Mouse (Mus musculus) liver, embryonic 12.5 days (tissue): ENCODE measurements around the gene Ube2l3. TPM values are rescaled to one million over a fixed set of nuclear protein-coding genes. Genes with fewer than 3 reads are reported as not detected.

Experiments used
- ATAC-seq: fragments of 200-750 bp; cut with Nextera tagmentation; 2 replicates; pipeline ENCODE4 v1.8.0; 2017; ENCODE audit warnings: moderate number of reproducible peaks, mild to moderate bottlenecking, moderate library complexity
- H3K27ac ChIP-seq: fragments of 300-500 bp; sonication (generic); 2 replicates; pipeline ENCODE4 v1.5.1; 2016; ENCODE audit warnings: mild to moderate bottlenecking
- H3K27me3 ChIP-seq: fragments of 300-500 bp; sonication (generic); replicated peaks from 2 replicates; pipeline ENCODE4 v1.6.1; 2016; ENCODE audit warnings: mild to moderate bottlenecking, moderate library complexity
- H3K36me3 ChIP-seq: fragments of 300-500 bp; sonication (generic); 2 replicates; pipeline ENCODE4 v1.6.1; 2016; ENCODE audit warnings: mild to moderate bottlenecking, moderate library complexity
- H3K4me1 ChIP-seq: fragments of 300-500 bp; sonication (generic); 2 replicates; pipeline ENCODE4 v1.6.1; 2016
- H3K4me2 ChIP-seq: fragments of 300-500 bp; sonication (generic); 2 replicates; pipeline ENCODE4 v1.6.1; 2016; ENCODE audit warnings: mild to moderate bottlenecking, moderate library complexity
- H3K4me3 ChIP-seq: fragments of 300-500 bp; sonication (generic); 2 replicates; pipeline ENCODE4 v1.5.1; 2016; ENCODE audit warnings: mild to moderate bottlenecking, moderate library complexity
- H3K9ac ChIP-seq: fragments of 300-500 bp; sonication (generic); 2 replicates; pipeline ENCODE4 v1.6.1; 2016; ENCODE audit warnings: mild to moderate bottlenecking, moderate library complexity
- H3K9me3 ChIP-seq: fragments of 300-500 bp; sonication (generic); replicated peaks from 2 replicates; pipeline ENCODE4 v1.6.1; 2016; ENCODE audit warnings: mild to moderate bottlenecking, moderate library complexity
- WGBS: fragments of 180-500 bp; shearing (Covaris S2); methylation state at CpG from one replicate; pipeline ENCODE4 v1.1.7; 2016; ENCODE audit not compliant: insufficient replicate concordance; 5-methylcytosine and 5-hydroxymethylcytosine counted together
- polyA plus RNA-seq: library from polyadenylated mRNA; unstranded; fragments of >200 nt; fragmentation: Nextera tagmentation; extraction: Ambion mirVana; gene quantifications from 2 replicates; pipeline ENCODE4 v1.2.1, GENCODE M21; 2016

The Ube2l3 gene
- polyA plus RNA-seq, 1 experiment from 2014 or later = 283 TPM

GRCm38 (mm10) chr16:17132089-17132905 lies 70.2 kb downstream of the Ube2l3 start, which contains the start of gene Sdf2l1:
TSS of gene Sdf2l1 (minus strand) at chr16:17132383.
- Histone ChIP-seq H3K9ac (peak within 1 kb of the TSS; percentile 78), H3K4me1 (peaks cover 20% of the 10 kb centered on the region), H3K9me3 (no peaks in the 10 kb centered on the region), H3K4me3 (peak within 1 kb of the TSS; percentile 70), H3K27ac (peak within 1 kb of the TSS; percentile 72), H3K4me2 (peak within 1 kb of the TSS; percentile 99), H3K27me3 (peaks cover 7% of the 10 kb centered on the region; the same call in 1 of the 2 replicates), H3K36me3 (peaks cover 6% of the 10 kb centered on the region; the same call in 1 of the 2 replicates)
- WGBS = under 1% methylated on average over 47 of the region's 47 CpGs
- ATAC-seq = peak; percentile 97

- ATAC-seq = no peak
- H3K9me3 ChIP-seq = no peaks in the 10 kb centered on the region
- peaks cover 7% of the 10 kb centered on the region; the same call in 1 of the 2 replicates for H3K27me3 ChIP-seq
- 3% methylated on average over 43 of the region's 43 CpGs for WGBS
- H3K4me2 ChIP-seq = peak overlapping the region; percentile 99
- peaks cover 6% of the 10 kb centered on the region; the same call in 1 of the 2 replicates for H3K36me3 ChIP-seq
- peaks cover 20% of the 10 kb centered on the region for H3K4me1 ChIP-seq
- H3K9ac ChIP-seq = peak overlapping the region; percentile 78
- peak overlapping the region; percentile 59 for H3K27ac ChIP-seq
- peak overlapping the region; percentile 70 for H3K4me3 ChIP-seq
These were observed 71.0 kb downstream of the Ube2l3 start for GRCm38 (mm10) chr16:17131191-17132088.

GRCm38 (mm10) chr16:17127292-17127691 lies 75.2 kb downstream of the Ube2l3 start:
- Histone ChIP-seq H3K9me3 (no peaks in the 10 kb centered on the region), H3K9ac (no peak overlapping the region), H3K4me3 (no peak overlapping the region), H3K27ac (no peak overlapping the region), H3K27me3 (no peaks in the 10 kb centered on the region), H3K4me1 (peaks cover 39% of the 10 kb centered on the region), H3K36me3 (peaks cover 17% of the 10 kb centered on the region), H3K4me2 (no peak overlapping the region)
- WGBS = 79% methylated on average over 1 of the region's 1 CpGs
- ATAC-seq = no peak

- Histone ChIP-seq H3K9me3 (no peaks in the 10 kb centered on the region), H3K27ac (peak within 1 kb of the TSS; percentile 78)
- ATAC-seq = peak; percentile 97
These were observed 77.5 kb downstream of the Ube2l3 start, which contains the start of gene 2610318N02Rik for GRCm38 (mm10) chr16:17124871-17125520. TSS of gene 2610318N02Rik (minus strand) at chr16:17125167.

GRCm38 (mm10) chr16:17124119-17124870 lies 78.2 kb downstream of the Ube2l3 start:
- H3K27ac ChIP-seq = peak overlapping the region; percentile 55

More at GRCm38 (mm10) chr16:17124871-17125520, 77.5 kb downstream of the Ube2l3 start, which contains the start of gene 2610318N02Rik:
- Histone ChIP-seq H3K9ac (peak within 1 kb of the TSS; percentile 66), H3K4me3 (peak within 1 kb of the TSS; percentile 63), H3K27me3 (no peaks in the 10 kb centered on the region), H3K4me1 (peaks cover 25% of the 10 kb centered on the region), H3K36me3 (peaks cover 40% of the 10 kb centered on the region), H3K4me2 (peak within 1 kb of the TSS; percentile 83)
- WGBS = under 1% methylated on average over 25 of the region's 25 CpGs

GRCm38 (mm10) chr16:17121569-17121968 lies 80.9 kb downstream of the Ube2l3 start:
- no peak for ATAC-seq
- Histone ChIP-seq H3K4me3 (no peak overlapping the region), H3K4me1 (peaks cover 25% of the 10 kb centered on the region), H3K9ac (no peak overlapping the region), H3K4me2 (no peak overlapping the region), H3K9me3 (no peaks in the 10 kb centered on the region), H3K36me3 (peaks cover 64% of the 10 kb centered on the region), H3K27me3 (no peaks in the 10 kb centered on the region), H3K27ac (no peak overlapping the region)
- 78% methylated on average over 14 of the region's 14 CpGs for WGBS

More at GRCm38 (mm10) chr16:17124119-17124870, 78.2 kb downstream of the Ube2l3 start:
- peak; percentile 7 for ATAC-seq
- Histone ChIP-seq H3K4me3 (peak overlapping the region; percentile 63), H3K9ac (peak overlapping the region; percentile 66), H3K36me3 (peaks cover 40% of the 10 kb centered on the region), H3K9me3 (no peaks in the 10 kb centered on the region), H3K4me1 (peaks cover 25% of the 10 kb centered on the region), H3K4me2 (peak overlapping the region; percentile 83), H3K27me3 (no peaks in the 10 kb centered on the region)
- WGBS = 7% methylated on average over 22 of the region's 22 CpGs

GRCm38 (mm10) chr16:17117309-17117799 lies 85.1 kb downstream of the Ube2l3 start:
- H3K27me3 ChIP-seq = no peaks in the 10 kb centered on the region
- peaks cover 87% of the 10 kb centered on the region for H3K36me3 ChIP-seq
- no peak for ATAC-seq
- 80% methylated on average over 5 of the region's 5 CpGs for WGBS
- no peaks in the 10 kb centered on the region for H3K4me1 ChIP-seq
- no peak overlapping the region for H3K4me2 ChIP-seq
- no peak overlapping the region for H3K9ac ChIP-seq
- no peak overlapping the region for H3K4me3 ChIP-seq
- H3K9me3 ChIP-seq = no peaks in the 10 kb centered on the region
- no peak overlapping the region for H3K27ac ChIP-seq

GRCm38 (mm10) chr16:17110771-17111743 lies 91.4 kb downstream of the Ube2l3 start, which contains the start of gene Ppil2:
TSS of gene Ppil2 (minus strand) at chr16:17111257.
- Histone ChIP-seq H3K4me3 (peak within 1 kb of the TSS; percentile 91), H3K9ac (peak within 1 kb of the TSS; percentile 78), H3K27me3 (no peaks in the 10 kb centered on the region), H3K4me2 (peak within 1 kb of the TSS; percentile 79), H3K27ac (peak within 1 kb of the TSS; percentile 83), H3K36me3 (peaks cover 58% of the 10 kb centered on the region), H3K9me3 (no peaks in the 10 kb centered on the region), H3K4me1 (peaks cover 16% of the 10 kb centered on the region)
- 6% methylated on average over 38 of the region's 38 CpGs for WGBS
- peak; percentile 86 for ATAC-seq

GRCm38 (mm10) chr16:17104600-17104999 lies 97.8 kb downstream of the Ube2l3 start:
- Histone ChIP-seq H3K9ac (no peak overlapping the region), H3K9me3 (no peaks in the 10 kb centered on the region), H3K27ac (no peak overlapping the region), H3K4me3 (no peak overlapping the region), H3K36me3 (peaks cover 92% of the 10 kb centered on the region), H3K4me1 (peaks cover 2% of the 10 kb centered on the region), H3K4me2 (no peak overlapping the region), H3K27me3 (no peaks in the 10 kb centered on the region)
- no peak for ATAC-seq
- 84% methylated on average over 4 of the region's 4 CpGs for WGBS
